Mouse (Mus musculus) CD4-positive, CD25-positive, alpha-beta regulatory T cell, adult 2 months (primary cell): ENCODE results near the gene Daglb.
"Not testable (repeated sequence)": the region's sequence is repeated elsewhere in the genome, so short reads cannot be mapped to it uniquely, and the experiment has no call there.

Source experiments
- DNase-seq: peaks from one replicate; pipeline ENCODE4 v3.0.0-alpha.2; 2012; ENCODE audit warnings: low read depth, low spot score

Gene Daglb

GRCm38 (mm10) chr5:143487193-143487592, 22.8 kb downstream of the Daglb start:
- no peak for DNase-seq

DNA sequence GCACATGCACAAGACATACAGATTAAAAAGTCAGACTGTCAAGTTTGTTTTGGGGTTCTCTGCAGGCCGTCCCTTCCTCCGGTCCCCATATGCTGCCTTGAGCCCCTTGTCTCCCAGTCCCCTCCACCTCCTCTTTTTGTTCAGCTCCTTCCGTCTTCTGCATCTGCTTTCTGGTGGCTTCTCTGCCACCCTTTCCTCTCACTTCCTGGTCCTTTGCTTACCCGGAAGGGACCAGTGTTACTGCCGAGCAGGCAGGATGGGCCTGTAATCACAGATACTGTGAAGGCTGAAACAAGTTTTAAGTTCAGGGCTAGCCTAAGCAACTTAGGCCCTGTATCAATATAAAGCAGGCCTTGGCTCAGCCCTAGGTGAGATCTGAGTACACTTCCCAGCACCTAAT, 23.6 kb downstream of the Daglb start:
- DNase-seq, result no peak

- no peak for DNase-seq
Observed at GRCm38 (mm10) chr5:143489749-143490342, 25.5 kb downstream of the Daglb start.

GRCm38 (mm10) chr5:143491736-143492135, 27.4 kb downstream of the Daglb start:
- no peak for DNase-seq

GRCm38 (mm10) chr5:143493163-143493562, 28.8 kb downstream of the Daglb start:
- DNase-seq, result no peak

GRCm38 (mm10) chr5:143495708-143496107, 31.3 kb downstream of the Daglb start:
- DNase-seq, result no peak

DNA sequence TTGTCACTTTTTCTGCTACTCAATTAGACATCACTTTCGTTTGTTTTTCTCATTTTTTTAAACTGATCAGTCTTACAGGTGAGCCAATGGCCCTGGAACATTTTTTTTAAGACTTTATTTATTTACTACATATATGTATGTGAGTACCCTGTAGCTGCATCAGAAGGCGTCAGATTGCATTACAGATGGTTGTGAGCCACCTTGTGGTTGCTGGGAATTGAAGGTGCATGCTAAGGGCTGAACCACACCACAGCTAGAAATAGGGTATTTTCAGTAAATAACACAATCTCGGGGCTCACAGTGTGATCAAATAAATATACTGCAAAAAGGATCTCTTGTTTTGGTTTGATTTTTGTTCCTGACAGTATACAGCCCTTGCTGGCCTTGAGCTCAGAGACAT, 33.1 kb downstream of the Daglb start:
- DNase-seq, result no peak

- no peak for DNase-seq
Observed at GRCm38 (mm10) chr5:143499197-143499596, 34.8 kb downstream of the Daglb start.

GRCm38 (mm10) chr5:143499686-143500085, 35.3 kb downstream of the Daglb start:
- peak; percentile 32 for DNase-seq

GRCm38 (mm10) chr5:143500711-143501110, 36.3 kb downstream of the Daglb start:
- not testable (repeated sequence) for DNase-seq

- no peak for DNase-seq
Observed at GRCm38 (mm10) chr5:143501140-143501539, 36.8 kb downstream of the Daglb start.

- no peak for DNase-seq
Observed at GRCm38 (mm10) chr5:143501649-143502048, 37.3 kb downstream of the Daglb start.

- DNase-seq, result no peak
Observed at GRCm38 (mm10) chr5:143502899-143503557, 38.6 kb downstream of the Daglb start.

- no peak for DNase-seq
Observed at GRCm38 (mm10) chr5:143503740-143504139, 39.4 kb downstream of the Daglb start.

- DNase-seq, result peak; percentile 66
Observed at GRCm38 (mm10) chr5:143504453-143504852, 40.1 kb downstream of the Daglb start.

GRCm38 (mm10) chr5:143505056-143505455, 40.7 kb downstream of the Daglb start:
- DNase-seq, result no peak

DNA sequence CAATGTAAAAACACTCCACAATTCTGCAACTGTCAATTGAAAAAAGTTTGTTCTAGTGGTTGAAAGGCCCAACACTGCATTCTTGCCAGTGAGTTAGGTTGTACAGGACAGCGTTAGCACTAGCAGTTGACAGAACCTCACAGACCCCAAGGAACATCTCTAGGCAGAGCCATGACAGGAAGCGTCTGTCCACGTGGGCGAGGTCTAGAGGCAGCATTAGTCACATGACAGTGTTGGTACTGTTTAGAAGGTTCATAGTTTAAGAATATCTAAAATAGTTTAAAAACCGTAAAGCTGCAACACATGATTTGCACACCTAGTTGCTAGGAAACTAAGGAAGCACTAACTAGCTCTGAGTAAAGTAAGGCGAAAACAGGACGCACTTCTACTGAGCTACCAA, 41.2 kb downstream of the Daglb start:
- peak; percentile 41 for DNase-seq

GRCm38 (mm10) chr5:143509294-143509693, 44.9 kb downstream of the Daglb start:
- DNase-seq, result no peak

DNA sequence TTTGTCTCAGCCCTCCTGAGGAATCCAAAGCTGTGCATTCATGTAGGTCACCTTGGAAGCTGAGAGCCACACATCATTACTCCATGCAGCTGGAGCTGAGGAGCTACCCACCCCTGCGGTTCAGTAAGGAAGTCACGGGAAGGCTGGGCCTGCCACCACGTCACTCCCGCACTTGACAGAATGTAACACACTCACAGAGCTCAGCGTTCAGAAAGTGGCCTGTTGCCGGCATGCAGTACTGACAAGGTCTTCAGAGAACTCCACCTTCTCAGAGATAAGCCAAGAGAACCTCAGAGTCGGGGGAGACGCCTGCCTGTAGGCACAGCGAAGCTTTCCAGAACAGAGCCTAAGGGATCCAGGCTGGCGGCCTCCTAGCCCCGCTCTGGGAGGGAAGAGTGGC, 45.4 kb downstream of the Daglb start:
- DNase-seq, result no peak

GRCm38 (mm10) chr5:143511577-143511976, 47.2 kb downstream of the Daglb start:
- DNase-seq, result no peak

GRCm38 (mm10) chr5:143512305-143512704, 47.9 kb downstream of the Daglb start:
- DNase-seq, result no peak

GRCm38 (mm10) chr5:143514878-143515277, 50.5 kb downstream of the Daglb start:
- no peak for DNase-seq

GRCm38 (mm10) chr5:143517005-143517404, 52.6 kb downstream of the Daglb start:
- no peak for DNase-seq

DNA sequence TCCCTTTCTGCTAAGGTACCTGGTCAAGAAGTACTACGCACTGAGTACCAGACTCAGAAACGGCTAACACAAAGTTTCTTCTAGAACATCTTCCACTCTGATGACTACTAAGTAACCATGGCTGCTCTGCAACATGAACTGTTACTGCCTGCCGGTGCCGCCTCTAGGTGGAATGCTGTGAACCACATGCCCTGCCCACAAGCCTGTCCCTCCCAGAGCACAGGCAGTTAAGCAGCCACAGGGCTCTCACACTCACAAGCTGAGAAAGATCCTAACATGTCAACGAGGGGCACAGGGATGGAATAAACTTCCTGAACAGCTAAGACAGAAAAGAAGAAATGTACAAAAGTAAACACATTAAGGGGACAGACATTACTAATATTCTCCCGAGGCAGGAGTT, 53.1 kb downstream of the Daglb start:
- peak; percentile 55 for DNase-seq
